Mouse (Mus musculus) cortical plate, adult 2 months (tissue): ENCODE results near the gene Slc8a1. TPM values are rescaled to one million over a fixed set of nuclear protein-coding genes. Genes with fewer than 3 reads are reported as not detected.

Experiments
- H3K27ac ChIP-seq: fragments of 200-500 bp; 2 replicates; pipeline ENCODE4 v1.5.1; 2012; ENCODE audit warnings: low read length, control low read depth, inconsistent platforms; ENCODE audit not compliant: insufficient read depth
- H3K4me1 ChIP-seq: fragments of 200-500 bp; 2 replicates; pipeline ENCODE4 v1.6.1; 2011; ENCODE audit warnings: low read length; ENCODE audit not compliant: control insufficient read depth, insufficient read depth
- H3K4me3 ChIP-seq: fragments of 200-500 bp; 2 replicates; pipeline ENCODE4 v1.5.1; 2011; ENCODE audit warnings: mild to moderate bottlenecking, low read length, control low read depth; ENCODE audit not compliant: insufficient read depth
- CTCF ChIP-seq: fragments of 200-500 bp; IDR thresholded peaks from 2 replicates; pipeline ENCODE4 v1.5.1; 2011; ENCODE audit warnings: mild to moderate bottlenecking, control low read depth, low read length; ENCODE audit not compliant: insufficient read depth; ENCODE audit errors: extremely low read depth
- POLR2A ChIP-seq: fragments of 200-500 bp; IDR thresholded peaks from 2 replicates; pipeline ENCODE4 v1.6.1; 2011; ENCODE audit warnings: mild to moderate bottlenecking, low read length, control low read depth; ENCODE audit not compliant: insufficient read depth; ENCODE audit errors: extremely low read depth
- polyA plus RNA-seq: library from polyadenylated mRNA; depleted of rRNA; stranded (reverse); fragments of >200 nt; gene quantifications from 2 replicates; pipeline ENCODE4 v1.2.3, GENCODE M21; 2012

The Slc8a1 gene
- polyA plus RNA-seq, 1 experiment = 29.5 TPM

DNA sequence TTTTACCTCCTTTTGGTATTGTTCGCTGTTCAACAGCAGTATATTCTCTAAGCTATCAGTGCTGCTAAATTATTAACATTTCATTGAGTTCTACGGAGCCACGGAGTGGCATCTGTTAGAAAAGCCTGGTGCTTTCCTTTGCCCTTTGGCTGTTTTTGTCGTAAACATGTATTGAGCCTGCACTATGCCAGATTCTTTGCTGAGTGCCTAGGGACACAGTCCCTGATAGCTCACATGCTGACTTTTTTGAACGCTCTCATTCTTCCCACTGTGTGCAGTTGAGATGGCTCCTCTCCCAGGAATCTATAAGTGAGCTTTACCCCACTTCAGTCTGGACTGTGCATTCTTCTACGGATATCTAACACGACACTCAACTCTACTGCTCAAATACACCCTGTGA, 148.4 kb downstream of the Slc8a1 start:
- Histone ChIP-seq H3K4me1 (peaks cover 5% of the 10 kb centered on the region), H3K27ac (no peak overlapping the region)

GRCm38 (mm10) chr17:81586759-81587158, 151.4 kb downstream of the Slc8a1 start:
- H3K4me3 ChIP-seq = no peak overlapping the region
- TF ChIP-seq POLR2A (no peak), CTCF (no peak)
- H3K27ac ChIP-seq = no peak overlapping the region
- peaks cover 8% of the 10 kb centered on the region for H3K4me1 ChIP-seq

More for the DNA sequence above, 148.4 kb downstream of the Slc8a1 start:
- H3K4me3 ChIP-seq = no peak overlapping the region
- TF ChIP-seq POLR2A (no peak), CTCF (no peak)

DNA sequence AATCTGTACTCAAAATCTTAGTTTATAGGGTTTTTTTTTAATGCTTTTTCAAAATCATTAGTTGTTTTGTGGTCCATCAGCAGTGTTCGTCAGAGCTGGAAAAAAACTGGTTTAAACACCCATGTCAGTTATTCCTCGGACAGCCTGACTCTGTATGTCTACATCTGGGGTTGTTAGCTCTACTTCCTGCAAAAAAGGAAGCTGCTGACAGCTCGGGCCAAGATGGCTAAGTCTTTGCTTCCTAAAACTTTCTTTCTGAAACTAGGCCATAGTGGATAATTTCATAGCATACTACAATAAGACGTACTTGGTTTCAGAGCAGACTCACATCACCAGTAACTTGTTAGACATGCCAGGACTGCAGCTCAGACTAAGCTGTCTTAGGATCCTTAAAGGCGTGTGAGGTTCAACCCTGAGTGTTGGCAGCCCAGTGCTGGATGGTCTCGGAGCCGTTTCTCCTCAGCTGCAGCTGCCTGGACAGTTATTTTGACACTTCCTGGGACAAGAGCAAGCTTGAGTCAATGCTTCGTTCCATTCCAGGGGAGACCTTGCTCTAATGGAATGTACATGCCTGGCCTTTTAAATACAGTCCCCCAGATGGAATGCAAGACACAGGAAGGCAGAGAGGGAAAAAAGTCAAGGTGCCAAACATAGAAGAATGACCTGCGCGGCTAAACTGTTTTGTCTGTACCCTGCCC, 158.3 kb downstream of the Slc8a1 start:
- TF ChIP-seq POLR2A = no peak
- no peak for TF ChIP-seq CTCF
- H3K4me1 ChIP-seq = peaks cover 9% of the 10 kb centered on the region
- no peak overlapping the region for H3K4me3 ChIP-seq
- no peak overlapping the region; the same call in 1 of the 2 replicates for H3K27ac ChIP-seq

GRCm38 (mm10) chr17:81576893-81577292, 161.3 kb downstream of the Slc8a1 start:
- Histone ChIP-seq H3K4me1 (peaks cover 6% of the 10 kb centered on the region), H3K4me3 (no peak overlapping the region), H3K27ac (no peak overlapping the region)
- no peak for TF ChIP-seq CTCF
- TF ChIP-seq POLR2A = no peak

GRCm38 (mm10) chr17:81565634-81566372, 172.4 kb downstream of the Slc8a1 start:
- no peak overlapping the region for H3K4me3 ChIP-seq
- no peak for TF ChIP-seq POLR2A
- no peak for TF ChIP-seq CTCF
- H3K27ac ChIP-seq = no peak overlapping the region
- H3K4me1 ChIP-seq = peaks cover 2% of the 10 kb centered on the region; the same call in 1 of the 2 replicates

DNA sequence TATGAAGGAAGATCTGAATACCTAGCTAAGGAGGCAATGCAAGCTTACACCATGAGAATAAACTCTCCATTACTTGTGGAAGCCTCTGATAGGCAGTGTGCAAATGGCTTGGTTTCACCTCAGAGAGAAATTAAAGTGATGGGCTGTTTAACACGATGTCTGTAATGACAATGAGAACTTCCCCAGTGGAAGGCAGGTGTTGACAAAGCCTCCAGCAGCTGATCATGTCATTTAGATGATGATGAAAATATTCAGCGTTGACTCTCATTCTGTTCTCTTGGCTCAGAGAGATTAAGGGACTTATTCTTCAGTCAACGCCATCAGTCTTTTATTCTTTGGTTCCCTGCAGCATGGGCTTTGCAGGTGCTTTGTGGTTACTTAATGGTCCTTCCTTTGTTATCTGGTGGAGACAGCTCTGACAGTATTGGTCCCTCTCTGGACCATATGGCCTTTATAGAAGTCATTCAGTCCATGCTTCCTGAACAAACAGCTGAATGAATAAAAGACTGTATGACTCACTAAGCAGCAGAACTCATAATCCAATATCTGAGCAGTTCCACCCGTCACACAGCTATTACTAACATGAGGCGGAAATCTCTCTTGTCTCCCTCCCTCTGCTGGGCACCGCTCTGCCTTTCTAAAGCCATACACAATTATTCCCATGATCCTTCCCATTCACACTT, 184.0 kb downstream of the Slc8a1 start:
- no peak overlapping the region for H3K27ac ChIP-seq
- no peak for TF ChIP-seq POLR2A
- no peak for TF ChIP-seq CTCF

DNA sequence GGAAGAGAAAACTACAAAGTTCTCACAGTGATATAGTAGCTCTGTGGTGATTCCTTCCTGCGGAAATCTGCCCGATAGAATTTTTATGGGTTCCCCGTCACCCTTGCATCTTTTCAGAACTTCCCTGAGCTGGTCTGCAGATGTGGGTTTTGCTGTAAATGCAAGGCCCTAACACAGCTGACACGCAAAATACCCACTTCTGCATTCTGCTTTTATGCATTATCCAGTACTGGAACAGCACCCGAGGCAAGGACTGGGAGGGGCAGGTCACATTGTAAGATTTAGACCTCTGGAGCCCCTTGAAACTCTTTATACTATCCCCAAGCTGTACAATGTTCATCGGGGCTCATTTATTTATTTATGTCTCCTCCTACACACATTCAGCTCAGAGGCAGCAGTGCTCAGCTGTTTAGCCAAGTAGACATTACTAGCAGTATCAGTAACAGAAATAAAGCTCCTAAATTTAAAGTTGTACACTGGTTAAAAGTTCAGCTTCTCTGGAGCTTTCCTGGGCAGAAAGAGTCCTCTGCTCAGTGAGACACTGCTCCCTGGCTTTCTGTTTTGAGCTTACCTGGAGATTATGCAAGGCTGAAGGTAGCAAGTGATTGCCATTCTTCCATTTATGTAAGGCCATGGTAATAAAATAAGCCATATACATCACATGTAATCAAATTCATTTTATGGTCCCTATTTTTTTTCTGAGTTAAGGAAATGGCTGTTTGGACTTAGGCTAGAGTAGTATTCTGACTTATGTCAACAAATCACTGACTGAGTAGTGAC, 186.1 kb downstream of the Slc8a1 start:
- TF ChIP-seq POLR2A = no peak
- no peak for TF ChIP-seq CTCF
- Histone ChIP-seq H3K4me1 (peaks cover 3% of the 10 kb centered on the region; the same call in 1 of the 2 replicates), H3K4me3 (no peak overlapping the region), H3K27ac (no peak overlapping the region)

More for the DNA sequence above, 184.0 kb downstream of the Slc8a1 start:
- peaks cover 3% of the 10 kb centered on the region; the same call in 1 of the 2 replicates for H3K4me1 ChIP-seq
- H3K4me3 ChIP-seq = no peak overlapping the region

DNA sequence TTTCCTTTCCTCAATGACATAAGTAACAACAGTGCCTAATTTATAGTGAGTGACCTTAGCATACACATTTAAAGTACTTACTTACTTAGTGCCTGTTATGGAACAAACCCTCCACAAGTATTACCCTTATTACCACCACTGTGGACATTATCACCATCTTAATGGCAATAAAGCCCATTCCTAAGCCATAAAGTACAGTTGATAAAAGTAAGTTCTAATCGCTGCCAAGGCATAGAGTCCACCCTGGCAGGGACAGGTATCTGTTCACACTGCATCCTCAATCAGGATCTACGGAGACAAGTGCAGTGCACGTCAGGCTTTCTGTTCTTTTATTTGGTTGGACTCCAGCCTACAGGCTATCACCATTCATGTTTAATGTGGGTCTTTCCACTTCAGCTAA, 187.3 kb downstream of the Slc8a1 start:
- H3K4me3 ChIP-seq = no peak overlapping the region
- no peak for TF ChIP-seq CTCF
- TF ChIP-seq POLR2A = no peak
- peaks cover 4% of the 10 kb centered on the region; the same call in 1 of the 2 replicates for H3K4me1 ChIP-seq
- no peak overlapping the region for H3K27ac ChIP-seq

- Histone ChIP-seq H3K4me3 (no peak overlapping the region), H3K4me1 (peaks cover 6% of the 10 kb centered on the region; the same call in 1 of the 2 replicates), H3K27ac (no peak overlapping the region)
- TF ChIP-seq POLR2A (no peak), CTCF (no peak)
These were observed 190.2 kb downstream of the Slc8a1 start for GRCm38 (mm10) chr17:81548016-81548415.
